17 mouse cellular contexts compared by ENCODE assay signal in the genomic region with DNA sequence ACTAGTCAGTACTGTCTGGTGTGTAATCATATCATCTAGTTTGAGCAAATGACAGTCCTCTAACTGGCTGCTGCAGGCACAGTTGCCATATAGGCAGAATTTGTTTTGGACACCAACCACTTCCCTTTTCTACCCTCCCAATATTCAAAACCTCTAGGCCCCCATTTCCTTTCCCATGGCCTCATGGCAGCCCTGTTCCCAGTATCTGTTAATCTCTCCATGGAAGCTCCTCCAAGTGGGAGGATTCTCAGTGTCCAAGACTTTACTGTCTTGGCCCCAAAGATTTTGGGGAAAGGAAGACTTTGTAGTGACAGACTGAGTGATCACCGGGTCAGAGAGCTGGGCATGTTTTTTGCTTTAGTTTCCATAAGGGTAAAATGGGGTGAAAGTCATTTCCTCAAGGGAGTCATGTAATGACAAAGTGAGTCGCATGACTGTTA. TPM values are rescaled to one million over a fixed set of nuclear protein-coding genes. Genes with fewer than 3 reads are reported as not detected.
DNase-seq lines count a peak whose midpoint lies in the region; ATAC-seq lines count a peak whose summit lies in the region.
"Had no signal": no experiment of that assay in that cellular context is flagged by ENCODE, and none has a peak within 500 bp of the region (broad histone marks: within the 10 kb centered on the region; RNA-seq: fewer than 3 reads in every experiment).

No protein-coding gene starts in this region.

- intact Hi-C loops in heart, postnatal 10 days (cut with DNase I) = no loop called here

- DNase-seq in lung, postnatal 25 days (ENCODE audit: low spot score) = peak; percentile 21
- DNase-seq in lung, adult 18-20 months = no peak
- DNase-seq in testis, postnatal 14 days (ENCODE audit: low spot score) = no peak
- no peak for DNase-seq in kidney, postnatal 14 days
- DNase-seq in heart, postnatal 10 days = no peak
- DNase-seq: cerebellum, postnatal 10 days; embryo, embryonic 11 days; gastrocnemius, postnatal 25 days; kidney, adult 11 months; lung, adult 2 months; lung, postnatal 36 days; thymus, postnatal 25 days had no signal

- ATAC-seq in CD4-positive, CD25-positive, alpha-beta regulatory T cell, adult 4 months = peak; percentile 29
- peak; percentile 70 for ATAC-seq in common myeloid progenitor, adult 5-6 weeks (replicated peaks; ENCODE audit: low read depth, poor library complexity, severe bottlenecking)
- ATAC-seq in megakaryocyte progenitor cell, adult 5-6 weeks (replicated peaks; ENCODE audit: poor library complexity) = peak; percentile 60
- ATAC-seq: forebrain, embryonic 16.5 days had no signal

RNA-seq across cellular contexts. Expression of gene Zc3h12d, which starts 14.9 kb away (rescaled TPM):
- polyA plus RNA-seq in CD4-positive, CD25-positive, alpha-beta regulatory T cell, adult 4 months (2017; shearing (Covaris generic)) = 10 to 100 TPM; 51.7 to 87.3 TPM
- total RNA-seq in common myeloid progenitor, adult 5-6 weeks (2017) = 0.44 and 0.64 TPM in 2 replicates
- 0.22 TPM in 1 of 2 replicates, not detected in the other for total RNA-seq in megakaryocyte progenitor cell, adult 5-6 weeks (2015)
- total RNA-seq in megakaryocyte progenitor cell, adult 5-6 weeks (2017) = 0.17 TPM in 1 of 2 replicates, not detected in the other
- total RNA-seq in heart, postnatal 10 days (2021) = under 1 TPM; 0.17 to 0.25 TPM
- polyA plus RNA-seq: midbrain, embryonic 11.5 days had no signal

RNA-seq across cellular contexts. Expression of gene Ppil4, which starts 54.5 kb away (rescaled TPM):
- 10 to 100 TPM; 76.4 to 77.5 TPM for polyA plus RNA-seq in CD4-positive, CD25-positive, alpha-beta regulatory T cell, adult 4 months (2017; shearing (Covaris generic))
- 91.6 and 100 TPM in 2 replicates for total RNA-seq in common myeloid progenitor, adult 5-6 weeks (2017)
- total RNA-seq in megakaryocyte progenitor cell, adult 5-6 weeks (2015) = 43.2 and 44.3 TPM in 2 replicates
- total RNA-seq in megakaryocyte progenitor cell, adult 5-6 weeks (2017) = 72.9 and 87.3 TPM in 2 replicates
- total RNA-seq in heart, postnatal 10 days (2021) = 10 to 100 TPM; 19.4 to 21.2 TPM

RNA-seq across cellular contexts. Expression of gene Ginm1, which starts 54.6 kb away (rescaled TPM):
- polyA plus RNA-seq in CD4-positive, CD25-positive, alpha-beta regulatory T cell, adult 4 months (2017; shearing (Covaris generic)) = 10 to 100 TPM; 71.5 to 79.6 TPM
- 51.2 and 67.1 TPM in 2 replicates for total RNA-seq in common myeloid progenitor, adult 5-6 weeks (2017)
- total RNA-seq in megakaryocyte progenitor cell, adult 5-6 weeks (2015) = 34.2 and 39.8 TPM in 2 replicates
- total RNA-seq in megakaryocyte progenitor cell, adult 5-6 weeks (2017) = 35.7 and 48.8 TPM in 2 replicates
- 10 to 100 TPM; 76.1 to 83.5 TPM for total RNA-seq in heart, postnatal 10 days (2021)
